Mouse (Mus musculus) cerebellum, adult 2 months (tissue): ENCODE results near the gene Ostf1.

Experiments
- CTCF ChIP-seq: fragments of 200-500 bp; IDR thresholded peaks from 2 replicates; pipeline ENCODE4 v1.5.1; 2011; ENCODE audit warnings: low read depth, mild to moderate bottlenecking, control low read depth, low read length, moderate library complexity, borderline replicate concordance; ENCODE audit not compliant: insufficient read depth
- POLR2A ChIP-seq: fragments of 200-500 bp; IDR thresholded peaks from 2 replicates; pipeline ENCODE4 v1.6.1; 2011; ENCODE audit warnings: low read length, control low read depth, borderline replicate concordance; ENCODE audit not compliant: insufficient read depth

GRCm38 (mm10) chr19:18567501-18567900 is 64.1 kb downstream of the Ostf1 start:
- TF ChIP-seq CTCF (no peak), POLR2A (no peak)
